Mouse (Mus musculus): ENCODE measurements around the gene Srd5a1. TPM values are rescaled to one million over a fixed set of nuclear protein-coding genes. Genes with fewer than 3 reads are reported as not detected.
"Not testable (repeated sequence)": the region's sequence is repeated elsewhere in the genome, so short reads cannot be mapped to it uniquely, and the experiment has no call there.

The Srd5a1 gene
- total RNA-seq, 2 experiments from 2014 or later = 14.5 TPM

DNA sequence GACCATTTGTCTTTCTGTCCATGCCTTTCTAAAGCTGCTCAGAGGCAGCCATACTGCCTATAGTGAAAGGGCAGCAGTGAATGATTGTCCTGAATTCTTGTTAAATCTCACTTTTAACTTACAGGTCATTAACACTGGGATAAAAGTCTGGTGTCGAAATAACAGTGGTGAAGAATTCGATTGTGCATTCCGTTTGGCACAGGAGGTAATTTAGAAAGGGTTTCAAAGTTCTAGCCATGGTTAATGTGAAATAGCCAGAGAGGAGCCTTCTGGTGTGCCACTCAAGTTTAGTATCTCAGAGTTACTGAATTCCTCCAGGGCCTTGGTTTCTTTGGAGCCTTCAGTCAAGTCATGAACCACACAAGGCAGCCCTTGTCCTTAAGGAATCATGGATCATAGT, 19.9 kb upstream of the Srd5a1 start:
- DNase-seq (ENCODE audit: low spot score in 2 of 2) = no peak
- intact Hi-C loops (cut with DNase I) = no loop called here

- intact Hi-C loops (cut with DNase I) = no loop called here
Observed at GRCm38 (mm10) chr13:69630576-69630975, 19.3 kb upstream of the Srd5a1 start.

DNA sequence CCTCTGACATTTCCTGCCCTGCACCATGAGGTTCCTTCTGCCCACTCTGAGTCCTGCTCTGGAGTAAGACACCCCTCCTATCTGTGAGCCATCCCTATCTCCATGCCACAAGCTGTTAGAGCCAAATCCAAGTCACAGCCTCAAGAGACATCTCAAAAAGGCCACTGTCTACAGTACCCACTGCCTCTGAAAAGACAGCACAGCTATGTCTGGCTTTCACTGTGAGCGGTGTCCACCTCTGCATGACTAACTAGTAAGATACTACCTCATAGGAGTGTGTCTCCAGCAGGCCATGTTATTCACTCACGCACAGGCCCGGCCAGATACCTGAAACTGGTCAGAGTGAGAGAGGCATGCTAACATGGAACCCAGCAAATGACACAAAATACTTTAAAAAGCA, 16.7 kb upstream of the Srd5a1 start:
- no peak for DNase-seq (ENCODE audit: low spot score in 2 of 2)
- intact Hi-C loops (cut with DNase I) = no loop called here

More at GRCm38 (mm10) chr13:69630576-69630975, 19.3 kb upstream of the Srd5a1 start:
- no peak for DNase-seq (ENCODE audit: low spot score in 2 of 2)

GRCm38 (mm10) chr13:69624510-69624909, 13.3 kb upstream of the Srd5a1 start:
- DNase-seq (ENCODE audit: low spot score in 2 of 2) = no peak
- intact Hi-C loops (cut with DNase I) = no loop called here

DNA sequence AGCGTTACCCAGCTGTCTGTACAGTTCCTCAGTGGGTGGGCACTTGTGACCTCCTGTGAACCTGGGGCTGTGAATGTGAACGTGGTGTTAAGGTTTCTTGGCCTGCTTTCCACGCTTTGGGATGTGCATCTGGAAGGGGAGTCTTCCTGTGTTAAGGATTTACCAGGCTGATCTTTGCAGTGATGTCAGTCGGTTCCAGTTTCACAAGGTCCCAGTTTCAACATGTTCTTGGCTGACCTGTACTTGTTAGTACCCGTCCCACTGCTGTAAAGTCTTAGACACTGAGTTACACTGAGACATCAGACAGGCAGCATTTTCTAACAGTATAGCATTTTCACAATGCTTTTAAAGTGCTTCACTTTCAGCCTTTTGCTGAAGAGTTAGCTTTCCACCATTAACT, 12.6 kb upstream of the Srd5a1 start:
- no peak for DNase-seq (ENCODE audit: low spot score in 2 of 2)
- intact Hi-C loops (cut with DNase I) = no loop called here

- no peak for DNase-seq (ENCODE audit: low spot score in 2 of 2)
- intact Hi-C loops (cut with DNase I) = no loop called here
Observed at GRCm38 (mm10) chr13:69616716-69617115, 5.5 kb upstream of the Srd5a1 start.

DNA sequence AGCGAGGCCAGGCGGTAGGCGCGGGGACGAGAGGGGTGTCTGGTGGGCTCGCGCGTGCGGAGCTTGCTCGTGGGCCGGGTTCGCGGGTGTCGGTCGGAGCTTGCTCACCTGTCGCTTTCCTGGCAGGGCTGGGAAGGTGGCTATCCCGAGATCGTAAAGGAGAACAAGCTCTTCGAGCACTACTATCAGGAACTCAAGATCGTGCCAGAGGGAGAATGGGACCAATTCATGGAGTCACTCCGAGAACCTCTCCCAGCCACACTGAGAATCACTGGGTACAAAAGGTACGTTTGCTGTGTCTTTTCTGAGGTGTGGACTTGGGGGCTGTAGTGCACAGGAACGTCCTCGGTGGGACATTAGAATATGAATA, 918 bp upstream of the Srd5a1 start:
- intact Hi-C loops (cut with DNase I) = loop anchor here (5.0 kb wide), 1 partner anchor 105 kb away; no protein-coding TSS in a partner anchor

DNA sequence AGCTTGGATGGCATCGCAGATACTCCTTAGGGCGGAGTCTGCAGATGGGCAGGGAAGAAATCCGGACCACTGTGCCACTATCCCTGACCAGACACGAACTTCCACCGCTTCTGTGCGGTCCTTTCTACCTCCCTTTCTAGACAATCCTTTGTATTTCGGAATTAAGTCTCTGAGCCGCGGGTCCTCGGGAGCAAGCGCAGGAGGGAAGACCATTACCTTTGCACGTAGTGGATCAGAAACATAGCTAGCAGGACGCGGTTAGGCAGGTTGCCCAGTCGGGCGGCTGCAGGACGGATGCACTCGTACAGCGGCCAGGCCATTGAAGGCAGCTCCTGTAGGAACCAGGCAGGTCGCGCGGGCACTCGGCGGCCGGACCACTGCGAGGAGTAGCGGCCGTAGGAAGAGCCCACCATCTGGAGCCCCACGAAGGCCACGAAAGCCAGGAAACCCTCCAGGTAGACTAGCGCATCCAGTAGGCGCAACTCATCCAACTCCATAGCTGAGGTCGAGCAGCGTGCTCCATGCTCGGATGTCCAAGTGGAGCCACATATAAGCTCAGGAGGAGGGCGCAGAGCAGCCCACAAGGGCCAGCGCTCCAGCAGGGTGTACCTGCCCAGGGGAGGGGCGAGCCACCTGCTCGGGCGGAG, 368 bp downstream of the Srd5a1 start:
- intact Hi-C loops (cut with DNase I) = loop anchor here (5.0 kb wide), 1 partner anchor 104 kb away; no protein-coding TSS in a partner anchor
- peak in 1 of 2 experiments; percentile 34 for DNase-seq (ENCODE audit: low spot score in 2 of 2)

More for the DNA sequence above, 918 bp upstream of the Srd5a1 start:
- no peak for DNase-seq (ENCODE audit: low spot score in 2 of 2)

DNA sequence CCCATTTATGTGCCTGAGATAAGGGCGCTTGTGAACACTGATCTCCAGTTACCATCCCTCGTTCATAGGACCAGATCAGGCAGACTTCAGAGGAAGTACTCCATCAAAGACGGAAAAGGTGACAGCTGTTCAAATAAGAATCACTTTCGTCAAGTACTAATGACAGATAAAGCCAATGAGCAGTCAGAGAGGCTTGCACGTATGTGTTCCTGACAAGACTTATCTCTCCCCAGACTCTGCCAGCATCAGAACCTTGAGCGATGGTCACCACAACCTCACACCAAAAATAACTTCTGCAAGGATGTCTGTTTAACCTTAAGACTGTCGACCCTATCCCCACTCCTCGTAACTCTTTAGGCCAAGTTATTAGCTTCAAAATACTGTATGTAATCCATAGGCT, 2.5 kb downstream of the Srd5a1 start:
- no peak for DNase-seq (ENCODE audit: low spot score in 2 of 2)
- intact Hi-C loops (cut with DNase I) = no loop called here

- DNase-seq (ENCODE audit: low spot score in 2 of 2) = no peak
- intact Hi-C loops (cut with DNase I) = loop anchor here (5.0 kb wide), 1 partner anchor 47 kb away; no protein-coding TSS in a partner anchor
Observed at GRCm38 (mm10) chr13:69604670-69605069, 6.6 kb downstream of the Srd5a1 start.

- no peak for DNase-seq (ENCODE audit: low spot score in 2 of 2)
- intact Hi-C loops (cut with DNase I) = loop anchor here (5.0 kb wide), 1 partner anchor 44 kb away; no protein-coding TSS in a partner anchor
Observed at GRCm38 (mm10) chr13:69601321-69601720, 9.9 kb downstream of the Srd5a1 start.

GRCm38 (mm10) chr13:69600863-69601262, 10.4 kb downstream of the Srd5a1 start:
- not testable (repeated sequence) for DNase-seq (ENCODE audit: low spot score in 2 of 2)
- intact Hi-C loops (cut with DNase I) = loop anchor here (5.0 kb wide), 1 partner anchor 44 kb away; no protein-coding TSS in a partner anchor

DNA sequence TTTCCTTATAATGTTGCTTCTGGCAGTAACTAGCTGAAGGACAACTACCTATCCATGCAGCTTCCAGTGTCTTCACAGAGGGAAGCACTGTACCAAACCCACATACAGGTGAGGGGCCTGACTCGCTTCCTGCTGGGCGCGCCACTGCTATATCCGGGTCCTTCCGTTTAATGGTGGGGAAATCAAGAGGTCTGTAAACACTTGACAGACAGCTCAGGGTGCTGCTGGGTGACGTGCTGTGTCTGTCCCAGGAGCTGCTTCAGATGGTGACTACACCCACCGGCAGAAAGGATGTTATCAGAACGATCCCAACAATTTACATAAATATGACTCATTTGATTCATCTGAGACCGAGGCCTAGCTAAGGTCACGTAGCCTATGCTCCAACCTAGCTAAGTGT, 12.4 kb downstream of the Srd5a1 start:
- intact Hi-C loops (cut with DNase I) = no loop called here
- DNase-seq (ENCODE audit: low spot score in 2 of 2) = no peak

GRCm38 (mm10) chr13:69596515-69596914, 14.7 kb downstream of the Srd5a1 start:
- intact Hi-C loops (cut with DNase I) = no loop called here
- no peak for DNase-seq (ENCODE audit: low spot score in 2 of 2)

- DNase-seq (ENCODE audit: low spot score in 2 of 2) = no peak
- intact Hi-C loops (cut with DNase I) = no loop called here
Observed at GRCm38 (mm10) chr13:69595911-69596310, 15.3 kb downstream of the Srd5a1 start.

- no peak for DNase-seq (ENCODE audit: low spot score in 2 of 2)
- intact Hi-C loops (cut with DNase I) = no loop called here
Observed at GRCm38 (mm10) chr13:69594577-69595256, 16.5 kb downstream of the Srd5a1 start.

DNA sequence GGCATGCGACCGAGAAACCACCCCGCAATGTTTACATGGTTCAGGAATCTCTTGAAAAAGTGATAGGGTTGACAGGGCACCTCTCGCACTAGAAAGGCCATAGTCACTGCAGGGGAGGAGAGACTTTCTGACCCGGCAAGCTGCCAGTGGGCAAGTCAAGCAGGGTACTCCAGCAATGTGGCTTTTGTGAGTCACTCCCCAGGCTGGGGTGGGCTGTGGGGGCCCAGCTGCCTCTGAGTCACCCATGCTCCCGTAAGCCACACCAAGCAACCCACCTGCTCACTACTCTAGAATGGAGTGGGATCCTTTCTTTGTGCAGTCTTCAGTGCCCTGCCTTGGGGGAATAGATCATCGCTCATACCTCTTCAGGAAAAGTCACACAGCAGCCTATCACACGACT, 17.8 kb downstream of the Srd5a1 start:
- no peak for DNase-seq (ENCODE audit: low spot score in 2 of 2)
- intact Hi-C loops (cut with DNase I) = no loop called here

DNA sequence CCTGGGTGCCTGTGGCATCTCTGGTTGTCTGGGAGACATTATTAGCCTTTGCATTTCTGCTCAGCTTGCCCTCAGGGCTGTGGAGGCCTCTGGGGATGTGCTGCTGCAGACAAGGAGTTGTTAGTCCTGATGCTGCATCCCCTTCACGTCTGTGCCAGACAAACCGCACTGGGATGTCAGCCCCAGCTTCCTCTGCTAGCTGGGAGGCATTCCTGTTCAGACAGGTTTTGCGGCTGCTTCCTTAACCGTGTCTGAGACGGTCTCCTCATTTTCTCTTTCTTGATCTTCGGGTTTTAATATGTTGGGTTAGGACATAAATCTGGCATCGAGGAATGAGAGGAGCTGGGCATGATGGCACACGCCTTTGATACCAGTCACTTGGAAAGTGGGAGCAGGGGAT, 19.0 kb downstream of the Srd5a1 start:
- intact Hi-C loops (cut with DNase I) = no loop called here

GRCm38 (mm10) chr13:69591338-69591737, 19.9 kb downstream of the Srd5a1 start:
- DNase-seq (ENCODE audit: low spot score in 2 of 2) = no peak
- intact Hi-C loops (cut with DNase I) = no loop called here

More for the DNA sequence above, 19.0 kb downstream of the Srd5a1 start:
- DNase-seq (ENCODE audit: low spot score in 2 of 2) = no peak

- intact Hi-C loops (cut with DNase I) = no loop called here
- no peak for DNase-seq (ENCODE audit: low spot score in 2 of 2)
Observed at GRCm38 (mm10) chr13:69588263-69588662, 23.0 kb downstream of the Srd5a1 start.

GRCm38 (mm10) chr13:69587849-69588248, 23.4 kb downstream of the Srd5a1 start:
- intact Hi-C loops (cut with DNase I) = no loop called here
- no peak for DNase-seq (ENCODE audit: low spot score in 2 of 2)
